Mouse (Mus musculus) MEL (cell line): ENCODE data around the gene Sox5. TPM values are rescaled to one million over a fixed set of nuclear protein-coding genes. Genes with fewer than 3 reads are reported as not detected.

Experiments
- DNase-seq: peaks from one replicate; pipeline ENCODE4 v3.0.0; 2011; ENCODE audit warnings: low read depth, low spot score
- H3K27ac ChIP-seq: 2 replicates; pipeline ENCODE4 v1.5.1; 2012; ENCODE audit warnings: low read depth, mild to moderate bottlenecking, control low read depth, low read length, moderate library complexity; ENCODE audit not compliant: control insufficient read depth
- H3K27me3 ChIP-seq, 2 experiments: fragments of 150-350 bp in 1 of 2; sonication (generic) in 1 of 2; 2 replicates each; pipeline ENCODE4 v1.6.1; 2012; ENCODE audit warnings: low read length in 2 of 2, mild to moderate bottlenecking in 2 of 2, improper control_type of control experiment in 1 of 2, moderate library complexity in 1 of 2; ENCODE audit not compliant: insufficient read depth in 2 of 2, control insufficient read depth in 1 of 2
- H3K36me3 ChIP-seq, 2 experiments: 2 replicates each; pipeline ENCODE4 v1.6.1; 2012 to 2014; ENCODE audit warnings: low read length in 2 of 2, improper control_type of control experiment in 1 of 2, inconsistent platforms in 1 of 2, mild to moderate bottlenecking in 1 of 2; ENCODE audit not compliant: insufficient read depth in 2 of 2, control insufficient read depth in 1 of 2
- H3K4me1 ChIP-seq, 2 experiments: fragments of 150-350 bp in 1 of 2; sonication (generic) in 1 of 2; 2 replicates each; pipeline ENCODE4 v1.6.1; 2012; ENCODE audit warnings: low read length in 2 of 2, improper control_type of control experiment in 1 of 2, mild to moderate bottlenecking in 1 of 2; ENCODE audit not compliant: insufficient read depth in 2 of 2, control insufficient read depth in 1 of 2
- H3K4me3 ChIP-seq, 2 experiments: fragments of 150-350 bp in 1 of 2; sonication (generic) in 1 of 2; 2 replicates each; pipeline ENCODE4 v1.5.1; 2012; ENCODE audit warnings: low read depth in 2 of 2, low read length in 2 of 2, mild to moderate bottlenecking in 2 of 2, moderate library complexity in 2 of 2, control low read depth in 1 of 2, improper control_type of control experiment in 1 of 2; ENCODE audit not compliant: control insufficient read depth in 1 of 2, insufficient read depth in 1 of 2
- H3K79me2 ChIP-seq: 2 replicates; pipeline ENCODE4 v1.6.1; 2012; ENCODE audit warnings: mild to moderate bottlenecking, low read length, moderate library complexity; ENCODE audit not compliant: control insufficient read depth, poor library complexity, insufficient read depth
- H3K9ac ChIP-seq: 2 replicates; pipeline ENCODE4 v1.6.1; 2012; ENCODE audit warnings: low read depth, mild to moderate bottlenecking, control low read depth, low read length, moderate library complexity; ENCODE audit not compliant: control insufficient read depth, poor library complexity, severe bottlenecking
- H3K9me3 ChIP-seq: fragments of 150-350 bp; sonication (generic); replicated peaks from 2 replicates; pipeline ENCODE4 v1.6.1; 2012; ENCODE audit warnings: mild to moderate bottlenecking, low read length, improper control_type of control experiment, moderate library complexity; ENCODE audit not compliant: insufficient read depth
- CHD1 ChIP-seq: IDR thresholded peaks from 2 replicates; pipeline ENCODE4 v1.6.1; 2012; ENCODE audit warnings: low read depth, mild to moderate bottlenecking, inconsistent platforms, low read length, improper control_type of control experiment
- CTCF ChIP-seq, 3 experiments: IDR thresholded peaks in 2 of 3; conservative IDR thresholded peaks in 1 of 3; 2 replicates each; pipeline ENCODE4 v1.5.1; 2011 to 2012; ENCODE audit warnings: low read length in 3 of 3, low read depth in 2 of 3, mild to moderate bottlenecking in 2 of 3, improper control_type of control experiment in 1 of 3, inconsistent platforms in 1 of 3, mixed read lengths in 1 of 3, moderate library complexity in 1 of 3; ENCODE audit not compliant: control insufficient read depth in 1 of 3, insufficient read depth in 1 of 3, poor library complexity in 1 of 3, severe bottlenecking in 1 of 3
- E2F4 ChIP-seq: IDR thresholded peaks from 2 replicates; pipeline ENCODE4 v1.6.1; 2011; ENCODE audit warnings: low read depth, low read length, improper control_type of control experiment, borderline replicate concordance
- ELF1 ChIP-seq: IDR thresholded peaks from 2 replicates; pipeline ENCODE4 v1.6.1; 2014; ENCODE audit warnings: low read depth, mild to moderate bottlenecking, inconsistent platforms, low read length, improper control_type of control experiment, moderate library complexity
- EP300 ChIP-seq, 2 experiments: IDR thresholded peaks; 2 replicates each; pipeline ENCODE4 v1.6.1; 2011; ENCODE audit warnings: improper control_type of control experiment in 2 of 2, low read length in 2 of 2, low read depth in 1 of 2, mild to moderate bottlenecking in 1 of 2
- GATA1 ChIP-seq: IDR thresholded peaks from 2 replicates; pipeline ENCODE4 v1.6.1; 2011; ENCODE audit warnings: low read depth, low read length, improper control_type of control experiment
- HCFC1 ChIP-seq: IDR thresholded peaks from 2 replicates; pipeline ENCODE4 v1.6.1; 2012; ENCODE audit warnings: low read depth, mild to moderate bottlenecking, inconsistent platforms, low read length, improper control_type of control experiment, moderate library complexity
- KAT2A ChIP-seq: conservative IDR thresholded peaks from 2 replicates; pipeline ENCODE4 v1.6.1; 2012; ENCODE audit warnings: low read depth, low read length, improper control_type of control experiment, inconsistent platforms
- MAFK ChIP-seq: IDR thresholded peaks from 2 replicates; pipeline ENCODE4 v1.6.1; 2011; ENCODE audit warnings: low read depth, mild to moderate bottlenecking, low read length, improper control_type of control experiment, borderline replicate concordance
- MAX ChIP-seq: IDR thresholded peaks from 2 replicates; pipeline ENCODE4 v1.6.1; 2011; ENCODE audit warnings: low read length, improper control_type of control experiment
- MXI1 ChIP-seq: IDR thresholded peaks from 2 replicates; pipeline ENCODE4 v1.6.1; 2011; ENCODE audit warnings: mild to moderate bottlenecking, low read depth, low read length, improper control_type of control experiment
- NELFE ChIP-seq: IDR thresholded peaks from 2 replicates; pipeline ENCODE4 v1.6.1; 2011; ENCODE audit warnings: low read depth, low read length, improper control_type of control experiment
- POLR2A ChIP-seq, 2 experiments: IDR thresholded peaks; 2 replicates each; pipeline ENCODE4 v1.6.1; 2011 to 2012; ENCODE audit warnings: low read length in 2 of 2, mild to moderate bottlenecking in 2 of 2, control low read depth in 1 of 2, improper control_type of control experiment in 1 of 2, low read depth in 1 of 2, moderate library complexity in 1 of 2; ENCODE audit not compliant: control insufficient read depth in 1 of 2, insufficient read depth in 1 of 2, poor library complexity in 1 of 2
- RAD21 ChIP-seq: IDR thresholded peaks from 2 replicates; pipeline ENCODE4 v1.6.1; 2011; ENCODE audit warnings: mild to moderate bottlenecking, low read depth, low read length, improper control_type of control experiment
- RCOR1 ChIP-seq: IDR thresholded peaks from 2 replicates; pipeline ENCODE4 v1.6.1; 2012; ENCODE audit warnings: low read depth, mild to moderate bottlenecking, inconsistent platforms, low read length, improper control_type of control experiment
- SIN3A ChIP-seq: IDR thresholded peaks from 2 replicates; pipeline ENCODE4 v1.6.1; 2012; ENCODE audit warnings: low read length, improper control_type of control experiment, inconsistent platforms
- SMC3 ChIP-seq: IDR thresholded peaks from 2 replicates; pipeline ENCODE4 v1.6.1; 2011; ENCODE audit warnings: low read depth, low read length, improper control_type of control experiment
- TBP ChIP-seq: IDR thresholded peaks from 2 replicates; pipeline ENCODE4 v1.8.0; 2011; ENCODE audit warnings: low read depth, low read length, improper control_type of control experiment
- ZMIZ1 ChIP-seq: IDR thresholded peaks from 2 replicates; pipeline ENCODE4 v1.6.1; 2012; ENCODE audit warnings: low read depth, mild to moderate bottlenecking, inconsistent platforms, low read length, improper control_type of control experiment, moderate library complexity
- ZNF384 ChIP-seq: IDR thresholded peaks from 2 replicates; pipeline ENCODE4 v1.6.1; 2012; ENCODE audit warnings: low read depth, mild to moderate bottlenecking, inconsistent platforms, low read length, improper control_type of control experiment
- polyA plus RNA-seq, 2 experiments: library from polyadenylated mRNA; stranded (reverse) in 1 of 2; unstranded in 1 of 2; fragments of >175 nt in 1 of 2; fragments of >200 nt in 1 of 2; gene quantifications; 2 replicates each; pipeline versions ENCODE4 v1.2.1 to v1.2.4; 2012; ENCODE audit warnings: low replicate concordance in 2 of 2, low read depth in 1 of 2; ENCODE audit not compliant: insufficient read length in 2 of 2, insufficient read depth in 1 of 2, missing spikeins in 1 of 2
- total RNA-seq: library from RNA; depleted of rRNA; stranded (reverse); fragments of 300-350 nt; gene quantifications from 2 replicates; pipeline ENCODE4 v1.2.3, GENCODE M21; 2012

Sox5 gene
- total and polyA plus RNA-seq, 3 experiments: 0.19 to 3.0 TPM; not detected in 1

- TF ChIP-seq MAFK (no peak), CTCF (IDR thresholded peaks at IDR 0.05 in 2 of 3, conservative IDR thresholded peaks at IDR 0.05 in 1 of 3; ENCODE audit: control insufficient read depth in 1 of 3, insufficient read depth in 1 of 3, low read depth in 2 of 3, low read length in 3 of 3, poor library complexity in 1 of 3, severe bottlenecking in 1 of 3) (no peak), SIN3A (no peak)
Measured at GRCm38 (mm10) chr6:143941291-143941785, 840.4 kb downstream of the Sox5 start (continued).

- Histone ChIP-seq H3K4me1 (no peaks in the 10 kb centered on the region), H3K36me3 (no peaks in the 10 kb centered on the region), H3K27ac (no peak overlapping the region), H3K9ac (no peak overlapping the region), H3K27me3 (no peaks in the 10 kb centered on the region), H3K4me3 (no peak overlapping the region), H3K9me3 (no peaks in the 10 kb centered on the region), H3K79me2 (no peaks in the 10 kb centered on the region)
- TF ChIP-seq E2F4 (no peak), MAX (no peak), ZNF384 (no peak), TBP (no peak), RAD21 (no peak), CTCF (IDR thresholded peaks at IDR 0.05 in 2 of 3, conservative IDR thresholded peaks at IDR 0.05 in 1 of 3; ENCODE audit: control insufficient read depth in 1 of 3, insufficient read depth in 1 of 3, low read depth in 2 of 3, low read length in 3 of 3, poor library complexity in 1 of 3, severe bottlenecking in 1 of 3) (no peak), NELFE (no peak), SMC3 (no peak), MXI1 (no peak), ZMIZ1 (no peak), EP300 (IDR thresholded peaks at IDR 0.05; ENCODE audit: low read depth in 1 of 2, low read length in 2 of 2) (no peak), HCFC1 (no peak), CHD1 (no peak), KAT2A (no peak), GATA1 (no peak), RCOR1 (no peak), POLR2A (IDR thresholded peaks at IDR 0.05; ENCODE audit: control insufficient read depth in 1 of 2, insufficient read depth in 1 of 2, low read depth in 1 of 2, low read length in 2 of 2, poor library complexity in 1 of 2) (no peak), ELF1 (no peak)
- no peak for DNase-seq
Measured at GRCm38 (mm10) chr6:143923146-143923545, 858.6 kb downstream of the Sox5 start.

- H3K36me3 ChIP-seq: no peaks in the 10 kb centered on the region
Measured at GRCm38 (mm10) chr6:143918405-143918947, 863.3 kb downstream of the Sox5 start.

More at GRCm38 (mm10) chr6:143918405-143918947, 863.3 kb downstream of the Sox5 start:
- H3K4me3 ChIP-seq: no peak overlapping the region
- H3K9ac ChIP-seq: no peak overlapping the region
- DNase-seq: no peak
- no peak overlapping the region for H3K27ac ChIP-seq
- H3K9me3 ChIP-seq: no peaks in the 10 kb centered on the region
- no peak for TF ChIP-seq SMC3
- no peaks in the 10 kb centered on the region for H3K79me2 ChIP-seq
- no peaks in the 10 kb centered on the region for H3K27me3 ChIP-seq
- no peaks in the 10 kb centered on the region for H3K4me1 ChIP-seq
